Mouse (Mus musculus): Measurements from ENCODE around the gene Rnf223.

DNA sequence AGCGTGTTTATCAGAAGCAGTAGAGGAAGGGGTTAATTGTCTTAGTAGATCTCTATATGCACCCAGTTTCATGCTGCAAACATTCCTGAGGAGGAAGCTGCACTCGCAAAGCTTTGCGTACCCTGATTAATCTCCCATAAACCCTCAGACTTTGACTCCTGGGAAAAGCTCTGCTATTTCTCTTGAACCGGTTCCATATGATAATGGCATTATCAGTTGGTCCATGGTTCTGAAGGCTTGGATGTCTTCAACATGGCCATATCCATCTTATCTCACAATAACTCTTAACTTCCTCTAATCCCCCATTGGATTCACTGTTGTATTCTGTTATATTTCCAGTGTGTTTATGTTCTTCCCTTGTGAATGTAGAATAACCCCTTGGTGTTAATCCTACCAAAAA, 27.0 kb upstream of the Rnf223 start:
- TF ChIP-seq CTCF (IDR thresholded peaks at IDR 0.05; ENCODE audit: low read depth) (no peak), EP300 (IDR thresholded peaks at IDR 0.05; ENCODE audit: low read depth) (no peak)
